Mouse (Mus musculus): ENCODE measurements at regions not wholly inside any gene's neighbourhood (a gene's known extent, or its start where the extent isn't known, plus 50 kb on each side); places are given as distances from the start of the nearest gene placed in this dataset.

DNA sequence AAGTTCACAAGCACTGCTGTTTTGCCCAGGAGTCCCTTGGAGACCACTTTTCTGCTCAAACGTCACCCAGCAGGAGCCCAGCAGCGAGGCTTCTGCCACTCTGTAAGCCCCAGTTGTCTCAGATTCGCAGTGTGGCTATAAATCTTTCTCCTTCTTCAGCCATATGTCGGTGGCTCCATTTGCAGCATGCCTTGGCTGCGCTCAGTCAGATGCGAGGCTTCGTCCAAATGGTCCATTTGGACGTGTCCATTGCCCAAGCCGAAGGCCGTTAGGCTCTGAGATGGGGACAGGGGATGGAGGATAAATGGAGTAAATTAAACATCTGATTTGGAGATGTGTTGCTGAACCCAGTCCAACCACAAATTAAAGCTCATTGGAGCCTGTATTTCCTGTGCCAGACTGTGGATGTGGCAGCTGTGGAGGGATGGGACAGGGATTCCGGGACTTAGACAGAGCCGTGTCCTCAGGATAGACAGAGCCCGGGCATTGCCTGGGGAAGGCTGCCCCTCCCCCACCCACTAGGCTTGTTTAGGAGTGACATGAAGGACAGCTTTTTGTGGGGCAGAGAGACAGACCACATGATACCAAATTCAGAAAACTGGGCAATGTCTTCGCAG lies 221.6 kb downstream of the Ajap1 start:
- H3K36me3 ChIP-seq (ENCODE audit: control insufficient read depth, insufficient read depth, low read length): no peaks in the 10 kb centered on the region
- no peak overlapping the region for H3K4me3 ChIP-seq (replicated peaks; ENCODE audit: low read length)
- no peaks in the 10 kb centered on the region for H3K4me1 ChIP-seq (ENCODE audit: control insufficient read depth, insufficient read depth, low read length)
- H3K4me2 ChIP-seq (replicated peaks; ENCODE audit: low read depth, low read length, severe bottlenecking): no peak overlapping the region
- H3K27ac ChIP-seq (replicated peaks; ENCODE audit: low read depth, low read length): no peak overlapping the region
- no peaks in the 10 kb centered on the region for H3K9me3 ChIP-seq (ENCODE audit: control insufficient read depth, low read length)
- H3K27me3 ChIP-seq (ENCODE audit: control insufficient read depth, insufficient read depth, low read length): no peaks in the 10 kb centered on the region
- 56% methylated on average over 14 of the region's 14 CpGs for WGBS
- no peak for DNase-seq (ENCODE audit: low spot score)
- no peak for TF ChIP-seq POLR2A (IDR thresholded peaks at IDR 0.05; ENCODE audit: borderline replicate concordance, extremely low read depth, insufficient read depth, insufficient read length)
- no peak for ATAC-seq (ENCODE audit: low FRiP score, low read depth)
- no peak overlapping the region for H3K9ac ChIP-seq (ENCODE audit: low read depth, low read length, severe bottlenecking)

DNA sequence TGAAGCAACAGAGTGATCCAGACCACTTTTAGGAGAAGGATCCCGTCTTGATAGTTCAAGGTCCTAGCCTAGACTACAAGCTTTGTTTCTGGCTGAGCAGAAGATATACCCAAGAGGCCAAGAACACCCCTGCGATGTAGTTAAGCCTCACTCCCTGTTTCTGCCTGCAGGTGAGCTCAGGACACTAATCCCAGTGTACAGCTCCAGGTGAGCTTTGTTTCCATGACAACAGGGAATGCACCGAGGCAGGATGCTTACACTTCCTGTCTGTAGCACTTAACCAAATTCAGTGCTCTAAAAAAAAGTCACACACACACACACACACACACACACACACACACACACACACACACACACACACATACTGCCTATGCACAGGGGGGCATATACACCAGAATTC lies 230.7 kb downstream of the Ajap1 start:
- ATAC-seq (ENCODE audit: low FRiP score, low read depth): no peak
- H3K27me3 ChIP-seq (ENCODE audit: control insufficient read depth, insufficient read depth, low read length): no peaks in the 10 kb centered on the region
- WGBS: 54% methylated on average over 3 of the region's 3 CpGs
- no peak overlapping the region for H3K4me3 ChIP-seq (replicated peaks; ENCODE audit: low read length)
- no peak overlapping the region for H3K4me2 ChIP-seq (replicated peaks; ENCODE audit: low read depth, low read length, severe bottlenecking)
- no peak for DNase-seq (ENCODE audit: low spot score)
- H3K27ac ChIP-seq (replicated peaks; ENCODE audit: low read depth, low read length): no peak overlapping the region
- H3K9me3 ChIP-seq (ENCODE audit: control insufficient read depth, low read length): no peaks in the 10 kb centered on the region
- H3K4me1 ChIP-seq (ENCODE audit: control insufficient read depth, insufficient read depth, low read length): no peaks in the 10 kb centered on the region
- no peak for TF ChIP-seq POLR2A (IDR thresholded peaks at IDR 0.05; ENCODE audit: borderline replicate concordance, extremely low read depth, insufficient read depth, insufficient read length)
- no peaks in the 10 kb centered on the region for H3K36me3 ChIP-seq (ENCODE audit: control insufficient read depth, insufficient read depth, low read length)
- no peak overlapping the region for H3K9ac ChIP-seq (ENCODE audit: low read depth, low read length, severe bottlenecking)

DNA sequence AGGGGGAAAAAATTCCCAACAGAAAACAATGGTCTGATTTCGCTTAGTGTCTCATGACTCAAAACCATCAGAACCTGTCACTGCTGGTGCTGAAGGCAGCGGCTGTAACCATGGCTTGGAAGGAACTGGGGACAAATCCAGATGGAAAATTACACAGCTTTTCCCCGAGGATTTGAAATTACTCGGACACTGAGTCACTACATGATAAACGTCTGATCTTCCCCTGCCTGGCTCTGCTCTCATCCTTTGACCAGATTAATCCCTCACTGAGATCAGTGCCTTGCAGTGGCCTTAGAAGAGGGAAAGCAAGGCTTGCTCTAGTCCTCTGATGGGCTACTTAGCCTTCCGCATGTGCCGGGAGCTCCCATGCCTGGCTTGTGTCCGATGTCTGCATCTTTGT lies 231.3 kb downstream of the Ajap1 start:
- TF ChIP-seq POLR2A (IDR thresholded peaks at IDR 0.05; ENCODE audit: borderline replicate concordance, extremely low read depth, insufficient read depth, insufficient read length): no peak
- Histone ChIP-seq H3K4me1 (ENCODE audit: control insufficient read depth, insufficient read depth, low read length) (no peaks in the 10 kb centered on the region), H3K27me3 (ENCODE audit: control insufficient read depth, insufficient read depth, low read length) (no peaks in the 10 kb centered on the region), H3K9me3 (ENCODE audit: control insufficient read depth, low read length) (no peaks in the 10 kb centered on the region), H3K9ac (ENCODE audit: low read depth, low read length, severe bottlenecking) (no peak overlapping the region), H3K4me2 (replicated peaks; ENCODE audit: low read depth, low read length, severe bottlenecking) (no peak overlapping the region), H3K4me3 (replicated peaks; ENCODE audit: low read length) (no peak overlapping the region), H3K27ac (replicated peaks; ENCODE audit: low read depth, low read length) (no peak overlapping the region), H3K36me3 (ENCODE audit: control insufficient read depth, insufficient read depth, low read length) (no peaks in the 10 kb centered on the region)
- 62% methylated on average over 8 of the region's 8 CpGs for WGBS
- no peak for DNase-seq (ENCODE audit: low spot score)
- no peak for ATAC-seq (ENCODE audit: low FRiP score, low read depth)

DNA sequence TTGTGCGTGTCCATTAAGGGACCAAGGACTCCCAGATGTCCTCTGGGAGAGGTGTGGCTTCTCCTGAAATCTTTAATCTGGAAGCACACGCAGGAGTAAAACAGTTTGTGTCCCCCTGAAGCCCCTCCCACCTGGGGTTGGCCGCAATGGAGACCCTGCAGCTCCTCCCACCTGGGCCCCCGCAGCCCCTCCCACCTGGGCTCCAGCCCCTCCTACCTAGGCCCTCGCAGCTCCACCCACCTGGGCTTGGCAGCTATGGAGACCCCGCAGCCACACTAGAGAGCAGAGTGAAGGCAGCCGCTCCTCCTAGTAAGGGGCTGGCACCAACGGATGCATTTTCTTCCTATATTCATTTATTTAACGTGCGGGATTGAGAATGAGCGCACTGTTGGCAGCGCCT lies 245.9 kb downstream of the Ajap1 start:
- TF ChIP-seq POLR2A (IDR thresholded peaks at IDR 0.05; ENCODE audit: borderline replicate concordance, extremely low read depth, insufficient read depth, insufficient read length): no peak
- no peak overlapping the region for H3K4me2 ChIP-seq (replicated peaks; ENCODE audit: low read depth, low read length, severe bottlenecking)

DNA sequence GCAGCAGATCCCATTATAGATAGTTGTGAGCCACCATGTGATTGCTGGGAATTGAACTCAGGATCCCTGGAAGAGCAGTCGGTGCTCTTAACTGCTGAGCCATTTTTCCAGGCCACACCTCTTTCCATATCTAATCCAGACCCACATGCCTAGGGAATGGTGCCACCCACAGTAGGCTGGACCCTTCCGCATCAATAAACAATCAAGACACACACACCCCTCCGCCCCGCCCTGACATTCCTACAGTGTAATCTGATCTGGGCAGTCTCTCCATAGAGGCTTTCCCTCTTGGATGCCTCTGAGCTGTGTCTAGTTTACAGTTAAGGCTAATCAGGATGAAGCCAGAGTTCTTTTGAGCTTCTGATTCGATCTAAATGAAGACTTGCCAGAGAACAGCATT lies 248.8 kb downstream of the Ajap1 start:
- Histone ChIP-seq H3K4me1 (ENCODE audit: control insufficient read depth, insufficient read depth, low read length) (peaks cover 13% of the 10 kb centered on the region; the same call in 1 of the 2 replicates), H3K9me3 (ENCODE audit: control insufficient read depth, low read length) (no peaks in the 10 kb centered on the region; the same call in 1 of the 2 replicates), H3K27me3 (ENCODE audit: control insufficient read depth, insufficient read depth, low read length) (no peaks in the 10 kb centered on the region), H3K9ac (ENCODE audit: low read depth, low read length, severe bottlenecking) (no peak overlapping the region), H3K27ac (replicated peaks; ENCODE audit: low read depth, low read length) (no peak overlapping the region), H3K4me3 (replicated peaks; ENCODE audit: low read length) (no peak overlapping the region), H3K4me2 (replicated peaks; ENCODE audit: low read depth, low read length, severe bottlenecking) (no peak overlapping the region), H3K36me3 (ENCODE audit: control insufficient read depth, insufficient read depth, low read length) (no peaks in the 10 kb centered on the region)
- 60% methylated on average over 5 of the region's 5 CpGs for WGBS
- DNase-seq (ENCODE audit: low spot score): no peak
- ATAC-seq (ENCODE audit: low FRiP score, low read depth): no peak
- TF ChIP-seq POLR2A (IDR thresholded peaks at IDR 0.05; ENCODE audit: borderline replicate concordance, extremely low read depth, insufficient read depth, insufficient read length): no peak

More for the DNA sequence above, 245.9 kb downstream of the Ajap1 start:
- Histone ChIP-seq H3K4me3 (replicated peaks; ENCODE audit: low read length) (no peak overlapping the region), H3K9ac (ENCODE audit: low read depth, low read length, severe bottlenecking) (no peak overlapping the region), H3K27ac (replicated peaks; ENCODE audit: low read depth, low read length) (no peak overlapping the region), H3K27me3 (ENCODE audit: control insufficient read depth, insufficient read depth, low read length) (no peaks in the 10 kb centered on the region), H3K36me3 (ENCODE audit: control insufficient read depth, insufficient read depth, low read length) (no peaks in the 10 kb centered on the region), H3K4me1 (ENCODE audit: control insufficient read depth, insufficient read depth, low read length) (0 out of 2 replicates have a peak, but pooled peaks cover 6% of the 10 kb centered on the region), H3K9me3 (ENCODE audit: control insufficient read depth, low read length) (no peaks in the 10 kb centered on the region; the same call in 1 of the 2 replicates)
- 12% methylated on average over 12 of the region's 12 CpGs for WGBS
- ATAC-seq (ENCODE audit: low FRiP score, low read depth) (no peak; the same call in 1 of the 2 replicates), DNase-seq (ENCODE audit: low spot score) (no peak)
